Mouse (Mus musculus) intestine, embryonic 16.5 days (tissue): Measurements from ENCODE around the gene Cacna1a. TPM values are rescaled to one million over a fixed set of nuclear protein-coding genes. Genes with fewer than 3 reads are reported as not detected.

Experiments used
- ATAC-seq: fragments of 200-750 bp; cut with Nextera tagmentation; 2 replicates; pipeline ENCODE4 v1.8.0; 2017; ENCODE audit warnings: moderate TSS enrichment, moderate library complexity
- H3K27ac ChIP-seq: fragments of 300-500 bp; sonication (generic); 2 replicates; pipeline ENCODE4 v1.5.1; 2014; ENCODE audit warnings: mild to moderate bottlenecking, low read length
- H3K27me3 ChIP-seq: fragments of 300-500 bp; sonication (generic); replicated peaks from 2 replicates; pipeline ENCODE4 v1.6.1; 2014; ENCODE audit warnings: low read length, control low read depth, mixed read lengths; ENCODE audit not compliant: control insufficient read depth, insufficient read depth
- H3K36me3 ChIP-seq: fragments of 300-500 bp; sonication (generic); 2 replicates; pipeline ENCODE4 v1.6.1; 2014; ENCODE audit warnings: low read length, control low read depth; ENCODE audit not compliant: control insufficient read depth, insufficient read depth
- H3K4me1 ChIP-seq: fragments of 300-500 bp; sonication (generic); 2 replicates; pipeline ENCODE4 v1.6.1; 2014; ENCODE audit warnings: low read length, control low read depth, mixed read lengths; ENCODE audit not compliant: control insufficient read depth, insufficient read depth
- H3K4me2 ChIP-seq: fragments of 300-500 bp; sonication (generic); 2 replicates; pipeline ENCODE4 v1.6.1; 2014; ENCODE audit warnings: low read depth, low read length, control low read depth
- H3K4me3 ChIP-seq: fragments of 300-500 bp; sonication (generic); 2 replicates; pipeline ENCODE4 v1.5.1; 2014; ENCODE audit warnings: mild to moderate bottlenecking, low read length
- H3K9ac ChIP-seq: fragments of 300-500 bp; sonication (generic); 2 replicates; pipeline ENCODE4 v1.6.1; 2014; ENCODE audit warnings: low read depth, low read length
- H3K9me3 ChIP-seq: fragments of 300-500 bp; sonication (generic); 2 replicates; pipeline ENCODE4 v1.6.1; 2016; ENCODE audit warnings: low read length, control low read depth; ENCODE audit not compliant: control insufficient read depth
- WGBS: fragments of 180-500 bp; shearing (Covaris S2); extraction: QIAGEN DNeasy Blood & Tissue Kit; methylation state at CpG from one replicate; pipeline ENCODE4 v1.1.7; 2014; 5-methylcytosine and 5-hydroxymethylcytosine counted together
- polyA plus RNA-seq: library from polyadenylated mRNA; unstranded; fragments of >200 nt; fragmentation: Nextera tagmentation; extraction: Ambion mirVana; gene quantifications from 2 replicates; pipeline ENCODE4 v1.2.1, GENCODE M21; 2015

The Cacna1a gene
- polyA plus RNA-seq, 1 experiment from 2014 or later = 2.5 TPM

- H3K27ac ChIP-seq = no peak overlapping the region
- H3K27me3 ChIP-seq = no peaks in the 10 kb centered on the region
- H3K36me3 ChIP-seq = no peaks in the 10 kb centered on the region
- 69% methylated on average over 3 of the region's 3 CpGs for WGBS
- no peak overlapping the region for H3K4me3 ChIP-seq
- H3K4me1 ChIP-seq = no peaks in the 10 kb centered on the region
- no peak overlapping the region for H3K9ac ChIP-seq
- no peaks in the 10 kb centered on the region for H3K9me3 ChIP-seq
- no peak for ATAC-seq
- H3K4me2 ChIP-seq = no peak overlapping the region
Observed at GRCm38 (mm10) chr8:84424426-84424825, 36.2 kb downstream of the Cacna1a start.

GRCm38 (mm10) chr8:84426087-84426486 is 37.8 kb downstream of the Cacna1a start:
- Histone ChIP-seq H3K4me2 (no peak overlapping the region), H3K4me3 (no peak overlapping the region), H3K27me3 (no peaks in the 10 kb centered on the region), H3K9ac (no peak overlapping the region), H3K27ac (no peak overlapping the region), H3K36me3 (no peaks in the 10 kb centered on the region), H3K4me1 (no peaks in the 10 kb centered on the region), H3K9me3 (no peaks in the 10 kb centered on the region)
- ATAC-seq = no peak
- 90% methylated on average over 7 of the region's 7 CpGs for WGBS

GRCm38 (mm10) chr8:84426582-84426981 is 38.3 kb downstream of the Cacna1a start:
- ATAC-seq = no peak
- H3K4me3 ChIP-seq = no peak overlapping the region
- H3K9me3 ChIP-seq = no peaks in the 10 kb centered on the region
- H3K4me1 ChIP-seq = no peaks in the 10 kb centered on the region
- no peak overlapping the region for H3K9ac ChIP-seq
- no peak overlapping the region for H3K27ac ChIP-seq
- 81% methylated on average over 8 of the region's 8 CpGs for WGBS
- H3K36me3 ChIP-seq = no peaks in the 10 kb centered on the region
- no peaks in the 10 kb centered on the region for H3K27me3 ChIP-seq
- no peak overlapping the region for H3K4me2 ChIP-seq

- ATAC-seq = no peak
- no peak overlapping the region for H3K4me2 ChIP-seq
- no peak overlapping the region for H3K9ac ChIP-seq
- WGBS = 74% methylated on average over 5 of the region's 5 CpGs
- no peak overlapping the region for H3K27ac ChIP-seq
- no peaks in the 10 kb centered on the region for H3K9me3 ChIP-seq
- H3K4me3 ChIP-seq = no peak overlapping the region
- no peaks in the 10 kb centered on the region for H3K36me3 ChIP-seq
- H3K27me3 ChIP-seq = no peaks in the 10 kb centered on the region
- no peaks in the 10 kb centered on the region for H3K4me1 ChIP-seq
Observed at GRCm38 (mm10) chr8:84428034-84428433, 39.8 kb downstream of the Cacna1a start.

DNA sequence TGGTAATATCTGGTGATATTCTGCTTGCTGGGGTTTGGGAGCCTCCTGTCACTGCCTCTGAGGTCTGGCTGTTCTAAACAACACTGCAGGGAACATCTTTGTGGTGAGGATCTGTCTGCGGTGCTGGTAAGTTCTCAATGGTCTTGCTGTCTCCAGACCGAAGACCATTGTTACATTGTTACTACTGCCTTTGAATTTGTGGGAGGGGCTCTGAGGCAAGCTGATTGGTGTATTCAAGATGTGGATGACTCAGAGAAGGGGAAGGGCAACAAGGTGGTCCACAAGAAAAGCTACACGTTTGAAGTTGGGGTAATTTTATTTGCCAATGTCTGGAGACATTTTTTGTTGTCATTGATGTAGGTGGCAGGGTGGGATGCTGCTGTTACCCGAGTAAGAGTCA is 40.8 kb downstream of the Cacna1a start:
- Histone ChIP-seq H3K4me3 (no peak overlapping the region), H3K4me2 (no peak overlapping the region), H3K9me3 (no peaks in the 10 kb centered on the region), H3K27me3 (no peaks in the 10 kb centered on the region), H3K36me3 (no peaks in the 10 kb centered on the region), H3K27ac (no peak overlapping the region), H3K4me1 (no peaks in the 10 kb centered on the region), H3K9ac (no peak overlapping the region)
- 31% methylated on average over 4 of the region's 4 CpGs for WGBS
- no peak for ATAC-seq

GRCm38 (mm10) chr8:84429492-84429891 is 41.3 kb downstream of the Cacna1a start:
- no peaks in the 10 kb centered on the region for H3K27me3 ChIP-seq
- no peaks in the 10 kb centered on the region for H3K4me1 ChIP-seq
- no peak overlapping the region for H3K9ac ChIP-seq
- H3K27ac ChIP-seq = no peak overlapping the region
- H3K9me3 ChIP-seq = no peaks in the 10 kb centered on the region
- WGBS = 27% methylated on average over 5 of the region's 5 CpGs
- no peaks in the 10 kb centered on the region for H3K36me3 ChIP-seq
- H3K4me2 ChIP-seq = no peak overlapping the region
- H3K4me3 ChIP-seq = no peak overlapping the region
- no peak for ATAC-seq

GRCm38 (mm10) chr8:84435370-84435769 is 47.1 kb downstream of the Cacna1a start:
- Histone ChIP-seq H3K4me2 (no peak overlapping the region), H3K9ac (no peak overlapping the region), H3K27me3 (no peaks in the 10 kb centered on the region), H3K4me1 (no peaks in the 10 kb centered on the region), H3K4me3 (no peak overlapping the region), H3K36me3 (no peaks in the 10 kb centered on the region), H3K9me3 (no peaks in the 10 kb centered on the region), H3K27ac (no peak overlapping the region)
- 67% methylated on average over 10 of the region's 10 CpGs for WGBS
- ATAC-seq = no peak

DNA sequence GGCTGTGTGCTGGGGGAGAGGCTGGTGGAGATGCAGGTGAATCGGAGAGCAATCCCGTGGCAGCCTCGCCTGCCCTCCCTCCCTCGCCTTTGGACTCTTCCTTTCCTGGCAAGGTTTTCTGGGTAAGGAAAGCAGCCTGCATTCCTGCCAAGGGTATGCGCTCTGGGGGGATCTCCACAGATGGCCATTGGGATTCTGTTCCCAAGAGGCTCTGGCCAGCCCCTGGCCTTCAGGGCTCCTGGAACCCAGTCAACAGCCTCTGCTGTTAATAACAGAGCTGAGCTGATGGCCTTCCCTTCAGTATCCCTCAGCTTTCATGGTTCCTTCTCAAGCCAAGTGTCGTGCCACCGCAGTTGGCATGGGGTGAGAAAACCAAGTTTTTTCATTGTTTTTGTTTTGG is 51.6 kb downstream of the Cacna1a start:
- Histone ChIP-seq H3K27ac (no peak overlapping the region), H3K4me3 (no peak overlapping the region), H3K4me1 (no peaks in the 10 kb centered on the region), H3K9ac (no peak overlapping the region), H3K4me2 (no peak overlapping the region), H3K36me3 (no peaks in the 10 kb centered on the region), H3K27me3 (no peaks in the 10 kb centered on the region), H3K9me3 (no peaks in the 10 kb centered on the region)
- 89% methylated on average over 7 of the region's 7 CpGs for WGBS
- no peak for ATAC-seq

- H3K4me3 ChIP-seq = no peak overlapping the region
- no peak overlapping the region for H3K9ac ChIP-seq
- H3K4me2 ChIP-seq = no peak overlapping the region
- no peaks in the 10 kb centered on the region for H3K9me3 ChIP-seq
- no peaks in the 10 kb centered on the region for H3K36me3 ChIP-seq
- ATAC-seq = no peak
- H3K27ac ChIP-seq = no peak overlapping the region
- H3K27me3 ChIP-seq = no peaks in the 10 kb centered on the region
- no peaks in the 10 kb centered on the region for H3K4me1 ChIP-seq
- 0% methylated on average over 1 of the region's 1 CpGs for WGBS
Observed at GRCm38 (mm10) chr8:84442043-84442442, 53.8 kb downstream of the Cacna1a start.

- no peaks in the 10 kb centered on the region for H3K4me1 ChIP-seq
- 85% methylated on average over 9 of the region's 9 CpGs for WGBS
- no peak for ATAC-seq
Observed at GRCm38 (mm10) chr8:84446571-84446991, 58.3 kb downstream of the Cacna1a start.

More at GRCm38 (mm10) chr8:84446571-84446991, 58.3 kb downstream of the Cacna1a start:
- Histone ChIP-seq H3K36me3 (no peaks in the 10 kb centered on the region), H3K4me3 (no peak overlapping the region), H3K27me3 (no peaks in the 10 kb centered on the region), H3K27ac (no peak overlapping the region), H3K4me2 (no peak overlapping the region), H3K9me3 (no peaks in the 10 kb centered on the region), H3K9ac (no peak overlapping the region)
